Mouse (Mus musculus) heart, embryonic 16.5 days (tissue): ENCODE results near the gene Fabp3. TPM values are rescaled to one million over a fixed set of nuclear protein-coding genes. Genes with fewer than 3 reads are reported as not detected.

ENCODE experiments used
- ATAC-seq: fragments of 200-750 bp; cut with Nextera tagmentation; replicated peaks from 2 replicates; pipeline ENCODE4 v1.8.0; 2017; ENCODE audit warnings: moderate number of reproducible peaks; ENCODE audit not compliant: insufficient read depth, low FRiP score; ENCODE audit errors: extremely low read depth
- H3K27ac ChIP-seq: fragments of 300-500 bp; sonication (generic); 2 replicates; pipeline ENCODE4 v1.5.1; 2014; ENCODE audit warnings: mild to moderate bottlenecking, low read length, control low read depth, moderate library complexity
- H3K27me3 ChIP-seq: fragments of 300-500 bp; sonication (generic); 2 replicates; pipeline ENCODE4 v1.6.1; 2014; ENCODE audit warnings: low read length, mixed read lengths; ENCODE audit not compliant: control insufficient read depth, insufficient read depth
- H3K36me3 ChIP-seq: fragments of 300-500 bp; sonication (generic); 2 replicates; pipeline ENCODE4 v1.6.1; 2014; ENCODE audit not compliant: control insufficient read depth, insufficient read depth
- H3K4me1 ChIP-seq: fragments of 300-500 bp; sonication (generic); 2 replicates; pipeline ENCODE4 v1.6.1; 2014; ENCODE audit warnings: low read length, mixed read lengths; ENCODE audit not compliant: control insufficient read depth, insufficient read depth
- H3K4me2 ChIP-seq: fragments of 300-500 bp; sonication (generic); 2 replicates; pipeline ENCODE4 v1.6.1; 2014; ENCODE audit warnings: low read depth, mild to moderate bottlenecking, control low read depth, low read length
- H3K4me3 ChIP-seq: fragments of 300-500 bp; sonication (generic); 2 replicates; pipeline ENCODE4 v1.5.1; 2014; ENCODE audit warnings: mild to moderate bottlenecking, control low read depth, low read length
- H3K9ac ChIP-seq: fragments of 300-500 bp; sonication (generic); 2 replicates; pipeline ENCODE4 v1.6.1; 2014; ENCODE audit warnings: low read length, control low read depth
- H3K9me3 ChIP-seq: fragments of 300-500 bp; sonication (generic); replicated peaks from 2 replicates; pipeline ENCODE4 v1.6.1; 2016; ENCODE audit warnings: low read length; ENCODE audit not compliant: control insufficient read depth
- WGBS: fragments of 180-500 bp; shearing (Covaris S2); extraction: QIAGEN DNeasy Blood & Tissue Kit; methylation state at CpG from one replicate; pipeline ENCODE4 v1.1.7; 2014; 5-methylcytosine and 5-hydroxymethylcytosine counted together
- polyA plus RNA-seq: library from polyadenylated mRNA; unstranded; fragments of >200 nt; fragmentation: Nextera tagmentation; extraction: Ambion mirVana; gene quantifications from 2 replicates; pipeline ENCODE4 v1.2.1, GENCODE M21; 2015

The Fabp3 gene
- polyA plus RNA-seq = 1,916 and 1,999 TPM in 2 replicates

GRCm38 (mm10) chr4:130308231-130309081 is at the start of gene Fabp3, which contains the start of gene Gm10570:
Gene Fabp3, plus strand, starts transcription at chr4:130308595.
Gene Gm10570, minus strand, starts transcription at chr4:130308674.
- H3K9ac ChIP-seq = peak within 1 kb of the TSS; percentile 92
- H3K27ac ChIP-seq = peak within 1 kb of the TSS; percentile 87
- H3K4me2 ChIP-seq = peak within 1 kb of the TSS; percentile 67
- H3K27me3 ChIP-seq = 0 out of 2 replicates have a peak, but pooled peaks cover 3% of the 10 kb centered on the region
- H3K36me3 ChIP-seq = peaks cover 10% of the 10 kb centered on the region
- H3K4me1 ChIP-seq = peaks cover 34% of the 10 kb centered on the region
- no peaks in the 10 kb centered on the region for H3K9me3 ChIP-seq
- WGBS = under 1% methylated on average over 52 of the region's 52 CpGs
- peak; percentile 83 for ATAC-seq
- peak within 1 kb of the TSS; percentile 80 for H3K4me3 ChIP-seq

DNA sequence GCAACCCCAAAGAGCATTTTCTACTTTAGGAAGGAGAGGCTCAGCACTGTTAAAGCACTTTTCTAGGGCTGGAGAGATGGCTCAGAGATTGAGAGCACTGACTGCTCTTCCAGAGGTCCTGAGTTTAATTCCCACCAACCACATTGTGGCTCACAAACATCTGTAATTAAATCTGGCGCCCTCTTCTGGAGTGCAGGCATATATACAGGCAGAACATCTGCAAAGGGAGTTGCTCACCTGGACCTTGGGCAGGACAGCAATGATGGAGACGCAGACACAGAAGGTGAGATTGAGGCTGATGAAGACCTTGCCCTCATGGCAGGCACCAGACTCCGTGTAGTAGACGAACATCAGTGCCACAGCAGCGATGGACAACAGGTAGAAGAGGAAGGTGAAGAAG is 48.0 kb upstream of the Fabp3 start:
- no peak overlapping the region for H3K27ac ChIP-seq
- ATAC-seq = no peak
- no peak overlapping the region for H3K9ac ChIP-seq
- peaks cover 11% of the 10 kb centered on the region for H3K27me3 ChIP-seq
- no peaks in the 10 kb centered on the region for H3K36me3 ChIP-seq
- 30% methylated on average over 5 of the region's 5 CpGs for WGBS
- H3K4me1 ChIP-seq = no peaks in the 10 kb centered on the region
- H3K4me3 ChIP-seq = no peak overlapping the region
- H3K9me3 ChIP-seq = no peaks in the 10 kb centered on the region
- no peak overlapping the region for H3K4me2 ChIP-seq

- Histone ChIP-seq H3K4me1 (no peaks in the 10 kb centered on the region), H3K9ac (no peak overlapping the region)
- WGBS = 31% methylated on average over 11 of the region's 11 CpGs
Observed at GRCm38 (mm10) chr4:130264131-130264530, 44.3 kb upstream of the Fabp3 start.

DNA sequence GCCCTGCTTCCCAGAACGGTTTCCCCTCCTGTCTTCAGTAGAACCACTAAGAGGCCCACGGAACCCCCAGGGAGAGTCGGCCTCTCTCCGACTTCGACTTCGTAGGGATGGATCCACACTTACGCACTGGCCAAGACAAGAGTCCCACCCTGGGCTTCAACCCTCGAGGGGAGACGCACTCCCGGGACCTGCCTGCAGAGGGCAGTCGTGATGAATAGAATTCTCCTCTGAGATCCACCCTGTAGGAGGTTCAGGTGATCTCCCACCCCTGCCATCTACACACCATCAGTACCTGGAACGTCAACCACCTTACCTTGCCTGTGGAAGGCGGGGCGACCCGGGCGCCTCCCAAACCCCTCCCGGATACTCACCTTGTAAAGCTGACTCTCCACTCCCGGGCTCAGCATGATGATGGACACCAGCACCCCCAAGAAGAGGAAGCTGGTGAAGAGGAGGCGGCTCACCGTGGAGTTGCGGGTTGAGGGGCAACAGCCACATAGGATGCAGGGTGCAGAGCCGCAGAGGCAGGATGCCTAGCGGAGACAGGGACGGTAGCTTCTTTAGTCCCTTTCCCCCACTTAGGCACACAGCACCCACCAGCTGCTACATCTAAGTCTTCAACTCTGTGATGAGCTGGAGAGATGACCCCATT is 43.6 kb upstream of the Fabp3 start:
- no peak overlapping the region for H3K4me2 ChIP-seq
- H3K36me3 ChIP-seq = no peaks in the 10 kb centered on the region
- peaks cover 11% of the 10 kb centered on the region for H3K27me3 ChIP-seq
- H3K27ac ChIP-seq = no peak overlapping the region
- H3K9me3 ChIP-seq = no peaks in the 10 kb centered on the region
- no peak overlapping the region for H3K9ac ChIP-seq
- WGBS = 19% methylated on average over 24 of the region's 24 CpGs
- H3K4me3 ChIP-seq = no peak overlapping the region
- no peak for ATAC-seq
- H3K4me1 ChIP-seq = no peaks in the 10 kb centered on the region

More at GRCm38 (mm10) chr4:130264131-130264530, 44.3 kb upstream of the Fabp3 start:
- H3K9me3 ChIP-seq = no peaks in the 10 kb centered on the region
- H3K4me3 ChIP-seq = no peak overlapping the region
- ATAC-seq = no peak
- no peak overlapping the region for H3K4me2 ChIP-seq
- no peaks in the 10 kb centered on the region for H3K36me3 ChIP-seq
- H3K27me3 ChIP-seq = peaks cover 11% of the 10 kb centered on the region
- H3K27ac ChIP-seq = no peak overlapping the region

DNA sequence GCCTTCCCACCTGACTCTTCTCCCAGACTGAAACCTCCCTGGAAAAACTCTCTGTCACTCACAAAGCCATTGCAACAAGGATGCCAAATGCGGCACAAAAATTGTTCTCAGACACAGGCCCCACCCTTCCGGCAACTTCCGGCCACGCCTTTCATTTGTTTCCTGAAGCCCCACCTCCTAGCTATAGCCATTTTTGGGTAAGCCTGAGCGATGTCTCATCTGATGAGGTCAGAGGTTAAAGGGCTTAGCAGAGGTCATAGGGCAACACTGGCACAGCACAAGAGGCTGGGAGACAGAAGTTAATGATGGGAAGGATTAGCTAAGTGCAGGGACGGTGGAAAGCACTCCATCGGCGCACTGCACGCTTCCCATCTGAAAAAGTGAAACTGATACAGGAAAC is 41.8 kb upstream of the Fabp3 start:
- H3K4me1 ChIP-seq = no peaks in the 10 kb centered on the region
- H3K9me3 ChIP-seq = no peaks in the 10 kb centered on the region
- no peaks in the 10 kb centered on the region for H3K36me3 ChIP-seq
- H3K27ac ChIP-seq = no peak overlapping the region
- no peak overlapping the region for H3K4me3 ChIP-seq
- WGBS = 58% methylated on average over 9 of the region's 9 CpGs
- H3K27me3 ChIP-seq = peaks cover 17% of the 10 kb centered on the region
- H3K4me2 ChIP-seq = 0 out of 2 replicates have a peak overlapping the region, but pooled peaks have one; percentile 18
- no peak overlapping the region for H3K9ac ChIP-seq
- no peak for ATAC-seq

GRCm38 (mm10) chr4:130267069-130267468 is 41.3 kb upstream of the Fabp3 start:
- ATAC-seq = no peak
- 74% methylated on average over 7 of the region's 7 CpGs for WGBS
- no peak overlapping the region for H3K4me2 ChIP-seq
- no peak overlapping the region for H3K27ac ChIP-seq
- H3K4me1 ChIP-seq = no peaks in the 10 kb centered on the region
- no peaks in the 10 kb centered on the region for H3K36me3 ChIP-seq
- H3K27me3 ChIP-seq = peaks cover 19% of the 10 kb centered on the region
- H3K9me3 ChIP-seq = no peaks in the 10 kb centered on the region
- no peak overlapping the region for H3K4me3 ChIP-seq
- H3K9ac ChIP-seq = no peak overlapping the region

DNA sequence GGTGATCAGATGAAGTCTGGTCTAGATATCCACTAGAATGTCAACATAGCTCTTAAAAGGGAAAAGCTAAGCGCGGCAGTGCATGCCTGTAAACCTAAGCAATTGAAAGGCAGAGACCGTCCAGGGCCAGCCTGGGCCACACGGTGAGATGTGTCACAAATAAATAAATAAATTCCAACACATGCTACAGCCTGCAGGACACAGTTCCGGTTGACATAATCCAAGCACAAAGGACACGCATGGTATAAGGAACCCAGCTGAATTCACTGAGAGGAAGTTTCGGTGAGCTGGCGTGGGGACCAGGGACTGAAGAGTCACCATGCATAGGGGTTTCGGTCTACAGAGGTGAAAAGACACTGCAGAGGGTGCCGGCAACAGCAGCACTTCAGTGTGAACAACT is 39.7 kb upstream of the Fabp3 start:
- H3K27me3 ChIP-seq = peaks cover 31% of the 10 kb centered on the region
- no peak overlapping the region for H3K27ac ChIP-seq
- WGBS = 82% methylated on average over 10 of the region's 10 CpGs
- H3K4me3 ChIP-seq = no peak overlapping the region
- no peaks in the 10 kb centered on the region for H3K9me3 ChIP-seq
- peaks cover 1% of the 10 kb centered on the region; the same call in 1 of the 2 replicates for H3K4me1 ChIP-seq
- no peak for ATAC-seq
- no peak overlapping the region for H3K4me2 ChIP-seq
- H3K36me3 ChIP-seq = no peaks in the 10 kb centered on the region
- H3K9ac ChIP-seq = no peak overlapping the region

DNA sequence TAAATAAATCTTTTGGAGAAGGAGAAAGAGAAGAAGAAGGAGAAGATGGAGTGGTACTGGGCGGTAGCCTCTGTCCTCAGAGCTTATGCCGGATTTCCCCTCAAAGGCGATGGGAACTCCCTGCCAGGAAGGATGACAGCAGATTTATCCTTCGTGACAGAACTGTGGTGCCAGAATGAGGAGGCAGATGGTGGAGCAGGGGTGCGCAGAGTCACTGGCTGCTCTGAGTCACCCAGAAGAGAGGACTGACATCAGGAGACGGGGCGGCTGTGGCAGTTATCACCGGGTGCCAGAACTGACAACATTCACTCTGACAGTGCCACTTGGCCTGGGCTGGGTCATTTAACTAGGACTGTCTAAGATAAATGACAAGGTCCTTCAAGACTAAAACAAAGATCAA is 38.3 kb upstream of the Fabp3 start:
- no peak overlapping the region for H3K27ac ChIP-seq
- H3K4me3 ChIP-seq = no peak overlapping the region
- no peaks in the 10 kb centered on the region for H3K9me3 ChIP-seq
- WGBS = 65% methylated on average over 8 of the region's 8 CpGs
- H3K4me2 ChIP-seq = no peak overlapping the region
- H3K9ac ChIP-seq = no peak overlapping the region
- H3K27me3 ChIP-seq = peaks cover 33% of the 10 kb centered on the region
- peaks cover 7% of the 10 kb centered on the region for H3K4me1 ChIP-seq
- no peak for ATAC-seq
- H3K36me3 ChIP-seq = no peaks in the 10 kb centered on the region
